Mouse (Mus musculus): ENCODE measurements around the gene Mmgt2.

Mmgt2 gene

GRCm38 (mm10) chr11:62621586-62622283 lies 26.7 kb upstream of the Mmgt2 start:
- no peak for DNase-seq

GRCm38 (mm10) chr11:62622850-62623249 lies 25.6 kb upstream of the Mmgt2 start:
- no peak for DNase-seq

- peak; percentile 69 for DNase-seq
These were observed 23.8 kb upstream of the Mmgt2 start for GRCm38 (mm10) chr11:62624341-62625291.

- peak; percentile 85 for DNase-seq
These were observed 18.9 kb upstream of the Mmgt2 start for GRCm38 (mm10) chr11:62629352-62630224.

GRCm38 (mm10) chr11:62630225-62630821 lies 18.1 kb upstream of the Mmgt2 start:
- DNase-seq, result peak; percentile 61

- peak; percentile 24 for DNase-seq
These were observed 17.3 kb upstream of the Mmgt2 start for GRCm38 (mm10) chr11:62631138-62631537.

- no peak for DNase-seq
These were observed 13.1 kb upstream of the Mmgt2 start for GRCm38 (mm10) chr11:62635406-62635805.

- DNase-seq, result no peak
These were observed 12.2 kb upstream of the Mmgt2 start for GRCm38 (mm10) chr11:62636105-62636839.

GRCm38 (mm10) chr11:62636840-62637221 lies 11.6 kb upstream of the Mmgt2 start:
- no peak for DNase-seq

- no peak for DNase-seq
These were observed 11.1 kb upstream of the Mmgt2 start for GRCm38 (mm10) chr11:62637401-62637800.

- DNase-seq, result no peak
These were observed 10.7 kb upstream of the Mmgt2 start for GRCm38 (mm10) chr11:62637806-62638205.

GRCm38 (mm10) chr11:62638402-62638801 lies 10.1 kb upstream of the Mmgt2 start:
- no peak for DNase-seq

- DNase-seq, result no peak
These were observed 8.1 kb upstream of the Mmgt2 start for GRCm38 (mm10) chr11:62640378-62640777.

- no peak for DNase-seq
These were observed 6.2 kb upstream of the Mmgt2 start for GRCm38 (mm10) chr11:62642023-62642844.

- DNase-seq, result no peak
These were observed 5.3 kb upstream of the Mmgt2 start for GRCm38 (mm10) chr11:62643011-62643631.

- DNase-seq, result no peak
These were observed 4.6 kb upstream of the Mmgt2 start for GRCm38 (mm10) chr11:62643681-62644363.

GRCm38 (mm10) chr11:62644602-62645336 lies 3.7 kb upstream of the Mmgt2 start:
- no peak for DNase-seq

GRCm38 (mm10) chr11:62645337-62645675 lies 3.2 kb upstream of the Mmgt2 start:
- no peak for DNase-seq
